Mouse (Mus musculus): ENCODE measurements around the gene Crp. TPM values are rescaled to one million over a fixed set of nuclear protein-coding genes. Genes with fewer than 3 reads are reported as not detected.

The Crp gene
- polyA plus RNA-seq, 2 experiments = not detected

GRCm38 (mm10) chr1:172701381-172701780 lies 3.5 kb downstream of the Crp start:
- H3K9me3 ChIP-seq (ENCODE audit: control insufficient read depth, low read length) = no peaks in the 10 kb centered on the region
- H3K4me3 ChIP-seq (replicated peaks; ENCODE audit: low read length) = no peak overlapping the region
- H3K4me2 ChIP-seq (replicated peaks; ENCODE audit: low read depth, low read length, severe bottlenecking) = no peak overlapping the region
- H3K4me1 ChIP-seq (ENCODE audit: control insufficient read depth, insufficient read depth, low read length) = no peaks in the 10 kb centered on the region; the same call in 1 of the 2 replicates
- DNase-seq (ENCODE audit: low spot score) (no peak), ATAC-seq (ENCODE audit: low FRiP score, low read depth) (no peak)
- no peak overlapping the region for H3K9ac ChIP-seq (ENCODE audit: low read depth, low read length, severe bottlenecking)
- no peaks in the 10 kb centered on the region for H3K36me3 ChIP-seq (ENCODE audit: control insufficient read depth, insufficient read depth, low read length)
- no peaks in the 10 kb centered on the region for H3K27me3 ChIP-seq (ENCODE audit: control insufficient read depth, insufficient read depth, low read length)
- no peak for TF ChIP-seq POLR2A (IDR thresholded peaks at IDR 0.05; ENCODE audit: borderline replicate concordance, extremely low read depth, insufficient read depth, insufficient read length)
- no peak overlapping the region for H3K27ac ChIP-seq (replicated peaks; ENCODE audit: low read depth, low read length)
- WGBS = 90% methylated on average over 2 of the region's 2 CpGs

GRCm38 (mm10) chr1:172701901-172702300 lies 4.0 kb downstream of the Crp start:
- WGBS = 92% methylated on average over 3 of the region's 3 CpGs
- Histone ChIP-seq H3K9ac (ENCODE audit: low read depth, low read length, severe bottlenecking) (no peak overlapping the region), H3K36me3 (ENCODE audit: control insufficient read depth, insufficient read depth, low read length) (no peaks in the 10 kb centered on the region), H3K27ac (replicated peaks; ENCODE audit: low read depth, low read length) (no peak overlapping the region), H3K4me1 (ENCODE audit: control insufficient read depth, insufficient read depth, low read length) (no peaks in the 10 kb centered on the region; the same call in 1 of the 2 replicates), H3K27me3 (ENCODE audit: control insufficient read depth, insufficient read depth, low read length) (no peaks in the 10 kb centered on the region), H3K9me3 (ENCODE audit: control insufficient read depth, low read length) (no peaks in the 10 kb centered on the region), H3K4me3 (replicated peaks; ENCODE audit: low read length) (no peak overlapping the region), H3K4me2 (replicated peaks; ENCODE audit: low read depth, low read length, severe bottlenecking) (no peak overlapping the region)
- ATAC-seq (ENCODE audit: low FRiP score, low read depth) (no peak), DNase-seq (ENCODE audit: low spot score) (no peak)
- TF ChIP-seq POLR2A (IDR thresholded peaks at IDR 0.05; ENCODE audit: borderline replicate concordance, extremely low read depth, insufficient read depth, insufficient read length) = no peak

GRCm38 (mm10) chr1:172704769-172705168 lies 6.9 kb downstream of the Crp start:
- no peaks in the 10 kb centered on the region; the same call in 1 of the 2 replicates for H3K4me1 ChIP-seq (ENCODE audit: control insufficient read depth, insufficient read depth, low read length)
- no peaks in the 10 kb centered on the region for H3K27me3 ChIP-seq (ENCODE audit: control insufficient read depth, insufficient read depth, low read length)
- no peak overlapping the region for H3K4me3 ChIP-seq (replicated peaks; ENCODE audit: low read length)
- no peak for TF ChIP-seq POLR2A (IDR thresholded peaks at IDR 0.05; ENCODE audit: borderline replicate concordance, extremely low read depth, insufficient read depth, insufficient read length)
- H3K27ac ChIP-seq (replicated peaks; ENCODE audit: low read depth, low read length) = no peak overlapping the region
- no peaks in the 10 kb centered on the region for H3K9me3 ChIP-seq (ENCODE audit: control insufficient read depth, low read length)
- DNase-seq (ENCODE audit: low spot score) (no peak), ATAC-seq (ENCODE audit: low FRiP score, low read depth) (no peak; the same call in 1 of the 2 replicates)
- no peaks in the 10 kb centered on the region for H3K36me3 ChIP-seq (ENCODE audit: control insufficient read depth, insufficient read depth, low read length)
- 15% methylated on average over 4 of the region's 4 CpGs for WGBS
- no peak overlapping the region for H3K4me2 ChIP-seq (replicated peaks; ENCODE audit: low read depth, low read length, severe bottlenecking)
- H3K9ac ChIP-seq (ENCODE audit: low read depth, low read length, severe bottlenecking) = no peak overlapping the region

GRCm38 (mm10) chr1:172706243-172706642 lies 8.4 kb downstream of the Crp start:
- H3K4me3 ChIP-seq (replicated peaks; ENCODE audit: low read length) = no peak overlapping the region
- no peaks in the 10 kb centered on the region for H3K9me3 ChIP-seq (ENCODE audit: control insufficient read depth, low read length)
- 74% methylated on average over 4 of the region's 4 CpGs for WGBS
- no peak overlapping the region for H3K4me2 ChIP-seq (replicated peaks; ENCODE audit: low read depth, low read length, severe bottlenecking)
- DNase-seq (ENCODE audit: low spot score) (no peak), ATAC-seq (ENCODE audit: low FRiP score, low read depth) (no peak)
- H3K36me3 ChIP-seq (ENCODE audit: control insufficient read depth, insufficient read depth, low read length) = no peaks in the 10 kb centered on the region
- H3K4me1 ChIP-seq (ENCODE audit: control insufficient read depth, insufficient read depth, low read length) = no peaks in the 10 kb centered on the region; the same call in 1 of the 2 replicates
- no peak for TF ChIP-seq POLR2A (IDR thresholded peaks at IDR 0.05; ENCODE audit: borderline replicate concordance, extremely low read depth, insufficient read depth, insufficient read length)
- H3K27me3 ChIP-seq (ENCODE audit: control insufficient read depth, insufficient read depth, low read length) = no peaks in the 10 kb centered on the region
- H3K27ac ChIP-seq (replicated peaks; ENCODE audit: low read depth, low read length) = no peak overlapping the region
- H3K9ac ChIP-seq (ENCODE audit: low read depth, low read length, severe bottlenecking) = no peak overlapping the region

- H3K4me1 ChIP-seq (ENCODE audit: control insufficient read depth, insufficient read depth, low read length) = peaks cover 3% of the 10 kb centered on the region; the same call in 1 of the 2 replicates
- no peaks in the 10 kb centered on the region for H3K27me3 ChIP-seq (ENCODE audit: control insufficient read depth, insufficient read depth, low read length)
- no peaks in the 10 kb centered on the region for H3K36me3 ChIP-seq (ENCODE audit: control insufficient read depth, insufficient read depth, low read length)
- H3K27ac ChIP-seq (replicated peaks; ENCODE audit: low read depth, low read length) = no peak overlapping the region
- no peak overlapping the region for H3K4me3 ChIP-seq (replicated peaks; ENCODE audit: low read length)
- no peak for ATAC-seq (ENCODE audit: low FRiP score, low read depth)
- no peak for TF ChIP-seq POLR2A (IDR thresholded peaks at IDR 0.05; ENCODE audit: borderline replicate concordance, extremely low read depth, insufficient read depth, insufficient read length)
- no peak for DNase-seq (ENCODE audit: low spot score)
- no peaks in the 10 kb centered on the region for H3K9me3 ChIP-seq (ENCODE audit: control insufficient read depth, low read length)
- H3K9ac ChIP-seq (ENCODE audit: low read depth, low read length, severe bottlenecking) = no peak overlapping the region
- no peak overlapping the region for H3K4me2 ChIP-seq (replicated peaks; ENCODE audit: low read depth, low read length, severe bottlenecking)
- 92% methylated on average over 3 of the region's 3 CpGs for WGBS
Observed at GRCm38 (mm10) chr1:172709788-172710350, 12.0 kb downstream of the Crp start.

All from limb, embryonic 14.5 days (tissue).